Mouse (Mus musculus): ENCODE measurements around the gene Rhog.

DNA sequence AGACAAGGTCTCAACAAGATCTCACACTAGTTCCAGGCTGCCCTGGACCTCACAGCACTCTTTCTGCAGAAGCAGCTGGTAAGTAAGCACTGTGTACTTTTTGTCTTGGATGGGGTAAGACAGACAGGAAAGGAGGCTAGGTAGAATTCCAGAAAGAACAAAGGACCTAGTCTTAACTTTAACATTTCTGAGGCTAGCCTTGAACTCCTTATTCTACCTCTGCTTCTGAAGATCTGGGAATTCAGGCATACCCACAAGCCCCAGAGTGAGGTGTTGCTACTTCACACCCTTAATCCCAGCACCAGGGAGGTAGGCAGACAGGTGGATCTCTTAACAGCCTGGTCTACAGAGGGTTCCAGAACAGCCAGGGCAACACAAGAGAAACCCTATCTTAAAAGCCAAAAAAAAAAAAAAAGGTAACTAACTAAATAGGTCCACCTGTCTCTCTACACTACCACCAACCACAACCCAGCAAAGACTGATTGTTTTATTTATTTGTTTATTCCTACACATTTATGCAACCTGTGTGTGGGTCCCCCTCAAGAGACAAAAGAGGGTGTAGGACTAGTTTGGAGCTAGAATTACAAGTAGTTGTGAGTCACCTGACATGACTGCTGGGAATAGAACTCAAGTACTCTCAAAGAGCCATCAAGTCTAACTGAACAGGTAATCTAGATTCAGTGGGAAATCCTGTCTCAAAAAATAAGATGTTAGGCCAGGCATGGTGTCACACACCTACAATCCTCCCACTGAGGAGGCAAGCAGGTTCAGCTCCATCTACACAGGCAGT lies 54.7 kb downstream of the Rhog start:
- TF ChIP-seq CTCF (IDR thresholded peaks at IDR 0.05; ENCODE audit: low read depth, low read length) (no peak), POLR2A (IDR thresholded peaks at IDR 0.05; ENCODE audit: borderline replicate concordance, low read depth, low read length) (no peak)
